Mouse (Mus musculus) cortical plate, adult 2 months (tissue): Measurements from ENCODE around the gene Hexim2.

Experiments
- CTCF ChIP-seq: fragments of 200-500 bp; IDR thresholded peaks from 2 replicates; pipeline ENCODE4 v1.5.1; 2011; ENCODE audit warnings: mild to moderate bottlenecking, control low read depth, low read length; ENCODE audit not compliant: insufficient read depth; ENCODE audit errors: extremely low read depth
- POLR2A ChIP-seq: fragments of 200-500 bp; IDR thresholded peaks from 2 replicates; pipeline ENCODE4 v1.6.1; 2011; ENCODE audit warnings: mild to moderate bottlenecking, low read length, control low read depth; ENCODE audit not compliant: insufficient read depth; ENCODE audit errors: extremely low read depth

DNA sequence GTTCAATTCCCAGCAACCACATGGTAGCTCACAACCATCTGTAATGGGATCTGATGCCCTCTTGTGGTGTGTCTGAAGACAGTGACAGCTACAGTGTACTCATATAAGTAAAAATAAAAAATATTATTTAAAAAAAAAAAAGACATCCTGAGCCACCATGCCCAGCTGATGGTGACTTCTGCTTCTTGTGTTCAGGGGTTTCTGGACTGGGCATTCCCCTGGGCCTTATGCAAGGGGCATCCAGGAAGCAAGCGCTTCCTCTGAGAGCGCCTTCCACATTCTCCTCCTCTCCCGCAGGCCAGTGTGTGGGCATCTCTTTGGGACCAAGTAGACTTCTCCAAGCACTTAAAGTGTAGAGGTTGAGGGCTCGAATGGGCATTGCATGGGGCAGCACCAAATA lies 14.2 kb downstream of the Hexim2 start:
- TF ChIP-seq CTCF, result no peak
- TF ChIP-seq POLR2A, result no peak
